Mouse (Mus musculus) C2C12 (cell line): ENCODE measurements around the gene Mkln1.

ENCODE experiments used
- CEBPB ChIP-seq: IDR thresholded peaks from one replicate; pipeline ENCODE4 v1.6.1; 2011; ENCODE audit warnings: low read depth, mild to moderate bottlenecking, control low read depth, moderate library complexity
- CTCF ChIP-seq: IDR thresholded peaks from one replicate; pipeline ENCODE4 v1.5.1; 2011; ENCODE audit not compliant: control insufficient read depth, insufficient read depth, insufficient read length
- MAX ChIP-seq: IDR thresholded peaks from one replicate; pipeline ENCODE4 v1.6.1; 2011; ENCODE audit warnings: mild to moderate bottlenecking, control low read depth
- MYOD1 ChIP-seq: IDR thresholded peaks from one replicate; pipeline ENCODE4 v1.6.1; 2011; ENCODE audit warnings: low read depth; ENCODE audit not compliant: control insufficient read depth, insufficient read length
- USF1 ChIP-seq: IDR thresholded peaks from one replicate; pipeline ENCODE4 v1.6.1; 2011; ENCODE audit warnings: low read depth, mild to moderate bottlenecking, control low read depth, moderate library complexity

- TF ChIP-seq CTCF, result no peak
- no peak for TF ChIP-seq MYOD1
- TF ChIP-seq MAX, result no peak
- TF ChIP-seq CEBPB, result no peak
- TF ChIP-seq USF1, result no peak
Measured at GRCm38 (mm10) chr6:31445258-31445657, 46.7 kb downstream of the Mkln1 start.
